In the genomic region with DNA sequence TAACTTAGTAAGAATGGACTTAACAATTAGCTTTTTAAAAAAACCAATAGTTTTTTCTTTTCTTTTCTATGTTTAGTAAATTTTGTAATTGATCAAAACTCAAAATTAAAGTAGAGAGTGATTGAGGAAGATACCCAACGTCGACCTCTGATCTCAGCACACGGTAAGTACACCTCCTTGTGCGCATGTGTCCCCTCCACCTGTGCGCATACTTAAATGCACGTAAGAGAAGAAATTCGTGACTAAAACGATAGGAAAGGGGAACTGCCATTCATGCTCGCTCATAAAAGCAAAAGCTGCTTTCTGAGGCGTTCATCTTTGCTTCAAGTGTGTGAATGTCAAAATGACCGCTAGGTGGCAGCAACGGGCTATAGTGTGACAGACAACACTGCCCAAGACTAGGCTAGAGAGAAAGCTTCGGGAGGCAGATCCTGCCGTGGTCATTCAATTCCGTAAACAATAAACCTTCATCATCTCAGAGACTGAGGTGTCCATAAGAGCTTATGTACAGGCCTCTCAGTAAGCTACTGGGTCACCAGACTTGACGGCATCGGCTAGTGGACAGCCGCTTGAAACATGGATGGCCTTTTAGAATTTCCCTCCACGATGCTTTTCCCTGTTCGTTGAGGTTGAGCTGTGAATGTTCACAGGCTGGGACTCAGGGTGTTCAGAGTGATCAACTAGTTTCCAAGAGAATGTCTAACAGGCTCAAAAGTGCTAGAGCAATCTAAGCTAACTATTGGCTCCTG, we compare ENCODE assay signal across 8 mouse cellular contexts. TPM values are rescaled to one million over a fixed set of nuclear protein-coding genes. Genes with fewer than 3 reads are reported as not detected.
A peak's percentile ranks its signal among the peaks of the same experiment; 100 is the strongest.
DNase-seq lines count a peak whose midpoint lies in the region; ATAC-seq lines count a peak whose summit lies in the region.

No protein-coding gene starts in this region.

- no peaks in the 10 kb centered on the region for H3K9me3 ChIP-seq in intestine, embryonic 16.5 days (ENCODE audit: control insufficient read depth, low read length)
- no peaks in the 10 kb centered on the region for H3K9me3 ChIP-seq in midbrain, embryonic 10.5 days (replicated peaks)

- H3K4me1 ChIP-seq in intestine, embryonic 16.5 days (ENCODE audit: control insufficient read depth, insufficient read depth, low read length) = no peaks in the 10 kb centered on the region
- peaks cover 6% of the 10 kb centered on the region for H3K4me1 ChIP-seq in midbrain, embryonic 10.5 days

- peak overlapping the region; percentile 53; the same call in 1 of the 2 replicates for H3K9ac ChIP-seq in intestine, embryonic 16.5 days (ENCODE audit: low read depth, low read length)

- H3K27me3 ChIP-seq in intestine, embryonic 16.5 days (replicated peaks; ENCODE audit: control insufficient read depth, insufficient read depth, low read length) = no peaks in the 10 kb centered on the region; the same call in 1 of the 2 replicates
- H3K27me3 ChIP-seq in midbrain, embryonic 10.5 days (ENCODE audit: low read depth, poor library complexity, severe bottlenecking) = peaks cover 5% of the 10 kb centered on the region; the same call in 1 of the 2 replicates

- H3K4me3 ChIP-seq in intestine, embryonic 16.5 days (ENCODE audit: low read length) = peak overlapping the region; percentile 33
- peak overlapping the region; percentile 33 for H3K4me3 ChIP-seq in midbrain, embryonic 10.5 days

- no peak overlapping the region for H3K27ac ChIP-seq in intestine, embryonic 16.5 days (ENCODE audit: low read length)
- peak overlapping the region; percentile 73 for H3K27ac ChIP-seq in midbrain, embryonic 10.5 days (replicated peaks)

- peak; percentile 81 for ATAC-seq in intestine, embryonic 16.5 days

- intact Hi-C loops in left cerebral cortex, postnatal 25 days (cut with DNase I) = loop anchor here (1.0 kb wide), 2 partner anchors 207 to 234 kb away; no protein-coding TSS in a partner anchor

- no peaks in the 10 kb centered on the region for H3K36me3 ChIP-seq in intestine, embryonic 16.5 days (ENCODE audit: control insufficient read depth, insufficient read depth, low read length)
- no peaks in the 10 kb centered on the region for H3K36me3 ChIP-seq in midbrain, embryonic 10.5 days

- peak overlapping the region; percentile 52 for H3K4me2 ChIP-seq in intestine, embryonic 16.5 days (ENCODE audit: low read depth, low read length)

- 26% methylated on average over 20 of the region's 20 CpGs for WGBS in intestine, embryonic 16.5 days
- WGBS in midbrain, embryonic 10.5 days = 33% methylated on average over 20 of the region's 20 CpGs

- peak; percentile 88 for DNase-seq in adrenal gland, adult 2 months
- DNase-seq in embryo, embryonic 11.5 days (ENCODE audit: low read depth, low spot score) = peak; percentile 89
- DNase-seq in gastrocnemius, postnatal 4 days (ENCODE audit: low spot score in 2 of 2) = peak; percentile 73 to 87
- DNase-seq in left cerebral cortex, postnatal 25 days (ENCODE audit: low spot score in 2 of 2) = peak; percentile 91 to 94
- peak; percentile 88 for DNase-seq in midbrain, embryonic 10.5 days (ENCODE audit: low spot score)
- peak; percentile 81 to 82 for DNase-seq in right cerebral cortex, postnatal 36 days (ENCODE audit: low spot score in 2 of 2)
- DNase-seq in urinary bladder, postnatal 4 days (ENCODE audit: low spot score in 2 of 2) = peak; percentile 71 to 90

RNA-seq across cellular contexts. Expression of a gene that starts 4.5 kb away (rescaled TPM):
- total RNA-seq in adrenal gland, adult 2 months (2021) = not detected
- polyA plus RNA-seq in adrenal gland, adult 2 months (2012; rRNA removed) = not detected in 2 replicates
- not detected for total RNA-seq in gastrocnemius, postnatal 4 days (2021)
- 0.24 TPM in 1 of 2 replicates, not detected in the other for polyA plus RNA-seq in intestine, embryonic 16.5 days (2015; fragmentation: Nextera tagmentation; extraction: Ambion mirVana)
- total RNA-seq in left cerebral cortex, postnatal 25 days (2021) = not detected
- not detected in 2 replicates for polyA plus RNA-seq in midbrain, embryonic 10.5 days (2016; fragmentation: Nextera tagmentation; extraction: Ambion mirVana)

RNA-seq across cellular contexts. Expression of a gene that starts 19.4 kb away (rescaled TPM):
- 10 to 100 TPM in 1 of 2 experiments, 1 to 10 TPM in 1; 8.4 to 61.8 TPM for total RNA-seq in adrenal gland, adult 2 months (2021)
- 3.9 and 4.4 TPM in 2 replicates for polyA plus RNA-seq in adrenal gland, adult 2 months (2012; rRNA removed)
- total RNA-seq in gastrocnemius, postnatal 4 days (2021) = under 1 TPM; 0.47 to 0.52 TPM
- polyA plus RNA-seq in intestine, embryonic 16.5 days (2015; fragmentation: Nextera tagmentation; extraction: Ambion mirVana) = 0.18 and 0.24 TPM in 2 replicates
- total RNA-seq in left cerebral cortex, postnatal 25 days (2021) = not detected
- polyA plus RNA-seq in midbrain, embryonic 10.5 days (2016; fragmentation: Nextera tagmentation; extraction: Ambion mirVana) = 0.25 TPM in 1 of 2 replicates, not detected in the other

RNA-seq across cellular contexts. Expression of a gene that starts 53.4 kb away (rescaled TPM):
- 10 to 100 TPM in 1 of 2 experiments, 1 to 10 TPM in 1; 5.5 to 12.6 TPM for total RNA-seq in adrenal gland, adult 2 months (2021)
- polyA plus RNA-seq in adrenal gland, adult 2 months (2012; rRNA removed) = 0.51 and 0.68 TPM in 2 replicates
- 1 to 10 TPM; 3.9 to 4.2 TPM for total RNA-seq in gastrocnemius, postnatal 4 days (2021)
- polyA plus RNA-seq in intestine, embryonic 16.5 days (2015; fragmentation: Nextera tagmentation; extraction: Ambion mirVana) = 405 and 573 TPM in 2 replicates
- 1 to 10 TPM; 6.0 to 6.2 TPM for total RNA-seq in left cerebral cortex, postnatal 25 days (2021)
- polyA plus RNA-seq in midbrain, embryonic 10.5 days (2016; fragmentation: Nextera tagmentation; extraction: Ambion mirVana) = 11.3 and 12.5 TPM in 2 replicates

RNA-seq across cellular contexts. Expression of a gene that starts 54.9 kb away (rescaled TPM):
- 10 to 100 TPM in 1 of 2 experiments, 1 to 10 TPM in 1; 9.8 to 11.0 TPM for total RNA-seq in adrenal gland, adult 2 months (2021)
- 0.69 and 1.4 TPM in 2 replicates for polyA plus RNA-seq in adrenal gland, adult 2 months (2012; rRNA removed)
- 1 to 10 TPM; 3.5 to 4.9 TPM for total RNA-seq in gastrocnemius, postnatal 4 days (2021)
- polyA plus RNA-seq in intestine, embryonic 16.5 days (2015; fragmentation: Nextera tagmentation; extraction: Ambion mirVana) = 9.2 and 9.4 TPM in 2 replicates
- total RNA-seq in left cerebral cortex, postnatal 25 days (2021) = 1 to 10 TPM; 5.8 to 7.3 TPM
- 17.8 and 19.5 TPM in 2 replicates for polyA plus RNA-seq in midbrain, embryonic 10.5 days (2016; fragmentation: Nextera tagmentation; extraction: Ambion mirVana)

Comparison
In these comparisons a context has a peak if more than half of its experiments do, and no peak if none do; other contexts are left out.
1. RNA of a gene that starts 19.4 kb away (total RNA-seq): 8.4 to 61.8 TPM in adrenal gland, adult 2 months; 0.47 to 0.52 TPM in gastrocnemius, postnatal 4 days and not detected in left cerebral cortex, postnatal 25 days; every median in the first group is over 4 times any median in the second.
2. Peak in every context shown above with its lines, with median percentiles within 50 percentile points of each other: DNase-seq.